Mouse (Mus musculus) intestine, embryonic 16.5 days (tissue): Measurements from ENCODE around the gene Kif18b. TPM values are rescaled to one million over a fixed set of nuclear protein-coding genes. Genes with fewer than 3 reads are reported as not detected.

ENCODE experiments used
- ATAC-seq: fragments of 200-750 bp; cut with Nextera tagmentation; 2 replicates; pipeline ENCODE4 v1.8.0; 2017; ENCODE audit warnings: moderate TSS enrichment, moderate library complexity
- H3K27ac ChIP-seq: fragments of 300-500 bp; sonication (generic); 2 replicates; pipeline ENCODE4 v1.5.1; 2014; ENCODE audit warnings: mild to moderate bottlenecking, low read length
- H3K27me3 ChIP-seq: fragments of 300-500 bp; sonication (generic); replicated peaks from 2 replicates; pipeline ENCODE4 v1.6.1; 2014; ENCODE audit warnings: low read length, control low read depth, mixed read lengths; ENCODE audit not compliant: control insufficient read depth, insufficient read depth
- H3K36me3 ChIP-seq: fragments of 300-500 bp; sonication (generic); 2 replicates; pipeline ENCODE4 v1.6.1; 2014; ENCODE audit warnings: low read length, control low read depth; ENCODE audit not compliant: control insufficient read depth, insufficient read depth
- H3K4me1 ChIP-seq: fragments of 300-500 bp; sonication (generic); 2 replicates; pipeline ENCODE4 v1.6.1; 2014; ENCODE audit warnings: low read length, control low read depth, mixed read lengths; ENCODE audit not compliant: control insufficient read depth, insufficient read depth
- H3K4me2 ChIP-seq: fragments of 300-500 bp; sonication (generic); 2 replicates; pipeline ENCODE4 v1.6.1; 2014; ENCODE audit warnings: low read depth, low read length, control low read depth
- H3K4me3 ChIP-seq: fragments of 300-500 bp; sonication (generic); 2 replicates; pipeline ENCODE4 v1.5.1; 2014; ENCODE audit warnings: mild to moderate bottlenecking, low read length
- H3K9ac ChIP-seq: fragments of 300-500 bp; sonication (generic); 2 replicates; pipeline ENCODE4 v1.6.1; 2014; ENCODE audit warnings: low read depth, low read length
- H3K9me3 ChIP-seq: fragments of 300-500 bp; sonication (generic); 2 replicates; pipeline ENCODE4 v1.6.1; 2016; ENCODE audit warnings: low read length, control low read depth; ENCODE audit not compliant: control insufficient read depth
- WGBS: fragments of 180-500 bp; shearing (Covaris S2); extraction: QIAGEN DNeasy Blood & Tissue Kit; methylation state at CpG from one replicate; pipeline ENCODE4 v1.1.7; 2014; 5-methylcytosine and 5-hydroxymethylcytosine counted together
- polyA plus RNA-seq: library from polyadenylated mRNA; unstranded; fragments of >200 nt; fragmentation: Nextera tagmentation; extraction: Ambion mirVana; gene quantifications from 2 replicates; pipeline ENCODE4 v1.2.1, GENCODE M21; 2015

Gene Kif18b
- polyA plus RNA-seq, 1 experiment from 2014 or later, result 7.4 TPM

DNA sequence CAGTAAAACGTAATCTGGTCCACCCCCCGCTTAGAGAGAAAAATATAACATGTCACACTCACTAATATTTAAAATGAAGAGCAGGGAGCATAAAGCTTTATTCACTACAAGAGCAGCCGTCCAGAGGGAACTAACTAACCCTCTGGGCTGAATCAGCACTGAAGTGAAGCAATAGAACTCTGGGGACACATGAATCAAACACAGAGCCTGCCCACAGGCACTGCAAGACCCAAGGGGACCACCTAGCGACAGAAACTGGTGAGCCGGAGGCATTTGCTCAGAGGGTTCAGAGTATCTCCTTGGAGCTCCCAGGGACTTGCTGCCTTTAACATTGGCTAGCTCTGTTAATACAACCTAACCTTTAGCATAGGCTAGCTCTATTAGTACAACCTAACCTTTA lies 34.8 kb downstream of the Kif18b start:
- no peak for ATAC-seq
- Histone ChIP-seq H3K36me3 (no peaks in the 10 kb centered on the region), H3K4me1 (peaks cover 6% of the 10 kb centered on the region), H3K4me2 (no peak overlapping the region), H3K27ac (no peak overlapping the region), H3K4me3 (no peak overlapping the region), H3K27me3 (peaks cover 3% of the 10 kb centered on the region), H3K9ac (no peak overlapping the region), H3K9me3 (no peaks in the 10 kb centered on the region)
- 70% methylated on average over 5 of the region's 5 CpGs for WGBS

DNA sequence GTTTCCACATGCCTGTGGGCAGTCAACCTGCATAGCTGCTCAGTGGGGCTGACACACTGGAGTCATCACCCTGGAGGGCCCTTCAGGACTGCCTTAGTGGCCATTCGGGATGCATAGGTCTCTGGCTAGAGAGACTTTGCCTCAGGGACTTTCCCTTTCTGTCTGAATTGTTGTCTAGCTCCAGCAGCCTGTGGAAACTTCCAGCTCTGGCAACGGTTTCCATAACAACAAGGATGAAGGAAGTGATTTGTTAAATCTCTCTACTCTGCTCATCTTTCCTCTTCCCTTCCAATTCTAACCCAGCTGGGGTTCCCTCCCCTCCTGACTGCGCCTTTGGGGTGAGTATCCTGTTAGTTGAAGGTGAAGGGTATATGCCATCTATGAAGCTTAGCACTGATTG lies 36.8 kb downstream of the Kif18b start:
- no peaks in the 10 kb centered on the region for H3K36me3 ChIP-seq
- H3K27ac ChIP-seq, result no peak overlapping the region
- ATAC-seq, result no peak
- H3K4me2 ChIP-seq, result no peak overlapping the region
- 41% methylated on average over 3 of the region's 3 CpGs for WGBS
- peaks cover 4% of the 10 kb centered on the region for H3K4me1 ChIP-seq
- no peaks in the 10 kb centered on the region; the same call in none of the 2 replicates for H3K27me3 ChIP-seq
- H3K9ac ChIP-seq, result no peak overlapping the region
- no peak overlapping the region for H3K4me3 ChIP-seq
- H3K9me3 ChIP-seq, result no peaks in the 10 kb centered on the region

DNA sequence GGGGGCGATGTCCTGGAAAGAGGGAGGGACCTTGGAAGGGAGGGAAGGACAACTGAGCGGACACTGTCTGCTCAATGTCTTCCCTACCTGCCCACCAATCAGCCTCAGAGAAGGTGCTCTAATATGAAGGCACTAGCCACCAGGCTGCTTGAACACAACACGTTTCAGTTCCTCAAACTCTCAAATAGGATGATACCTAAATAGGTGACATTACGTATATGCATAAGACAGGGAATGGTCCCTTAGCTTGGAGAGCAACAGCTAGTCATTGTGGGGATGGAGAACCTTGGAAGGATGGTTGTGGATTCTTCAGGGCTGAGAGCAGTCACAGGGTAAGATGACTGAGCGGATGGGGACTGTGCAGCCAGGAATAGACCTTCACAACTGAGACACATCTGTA lies 37.5 kb downstream of the Kif18b start:
- Histone ChIP-seq H3K9ac (no peak overlapping the region), H3K36me3 (no peaks in the 10 kb centered on the region), H3K9me3 (no peaks in the 10 kb centered on the region), H3K4me2 (no peak overlapping the region), H3K27ac (no peak overlapping the region), H3K27me3 (no peaks in the 10 kb centered on the region; the same call in none of the 2 replicates), H3K4me1 (0 out of 2 replicates have a peak, but pooled peaks cover 3% of the 10 kb centered on the region), H3K4me3 (no peak overlapping the region)
- ATAC-seq, result no peak
- WGBS, result 81% methylated on average over 5 of the region's 5 CpGs

DNA sequence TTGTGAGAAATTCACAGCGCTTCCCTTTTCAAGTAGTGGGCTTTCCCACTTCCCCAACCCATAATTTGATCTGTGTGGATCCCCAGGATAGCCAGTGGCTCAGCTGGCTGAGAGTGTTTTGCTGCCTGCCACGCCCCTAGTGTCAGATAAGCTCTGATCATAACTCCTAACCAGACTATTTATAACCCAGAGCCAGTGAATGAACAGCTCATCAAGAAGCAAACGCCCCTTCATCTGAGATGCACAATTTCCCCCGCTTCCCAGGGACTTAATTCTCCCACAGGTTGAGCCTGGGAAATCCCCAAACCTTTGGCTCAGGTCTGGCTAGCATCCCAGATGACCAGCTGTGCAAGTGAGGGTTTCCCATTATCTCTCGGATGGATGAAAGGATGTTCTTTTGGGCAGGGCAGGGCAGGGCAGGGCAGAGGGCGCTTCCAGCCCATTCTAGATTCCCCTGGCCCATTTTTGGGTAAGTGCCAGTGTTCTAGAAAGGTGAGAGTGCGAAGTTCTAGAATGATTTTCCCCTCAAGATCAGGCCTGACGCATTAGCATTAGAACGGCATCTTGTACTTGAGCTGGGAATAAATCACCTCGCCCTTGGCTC lies 40.2 kb downstream of the Kif18b start, which contains the start of gene Fam187a:
Gene Fam187a (plus strand): TSS at position 554 of the 604 bp plus-strand sequence.
- H3K4me2 ChIP-seq, result no peak within 1 kb of the TSS
- H3K9me3 ChIP-seq, result no peaks in the 10 kb centered on the region
- H3K4me1 ChIP-seq, result peaks cover 11% of the 10 kb centered on the region
- ATAC-seq, result no peak
- WGBS, result 55% methylated on average over 10 of the region's 10 CpGs
- no peak within 1 kb of the TSS for H3K27ac ChIP-seq
- H3K27me3 ChIP-seq, result no peaks in the 10 kb centered on the region; the same call in none of the 2 replicates
- no peak within 1 kb of the TSS for H3K4me3 ChIP-seq
- 0 out of 2 replicates have a peak within 1 kb of the TSS, but pooled peaks have one; percentile 7 for H3K9ac ChIP-seq
- no peaks in the 10 kb centered on the region for H3K36me3 ChIP-seq

DNA sequence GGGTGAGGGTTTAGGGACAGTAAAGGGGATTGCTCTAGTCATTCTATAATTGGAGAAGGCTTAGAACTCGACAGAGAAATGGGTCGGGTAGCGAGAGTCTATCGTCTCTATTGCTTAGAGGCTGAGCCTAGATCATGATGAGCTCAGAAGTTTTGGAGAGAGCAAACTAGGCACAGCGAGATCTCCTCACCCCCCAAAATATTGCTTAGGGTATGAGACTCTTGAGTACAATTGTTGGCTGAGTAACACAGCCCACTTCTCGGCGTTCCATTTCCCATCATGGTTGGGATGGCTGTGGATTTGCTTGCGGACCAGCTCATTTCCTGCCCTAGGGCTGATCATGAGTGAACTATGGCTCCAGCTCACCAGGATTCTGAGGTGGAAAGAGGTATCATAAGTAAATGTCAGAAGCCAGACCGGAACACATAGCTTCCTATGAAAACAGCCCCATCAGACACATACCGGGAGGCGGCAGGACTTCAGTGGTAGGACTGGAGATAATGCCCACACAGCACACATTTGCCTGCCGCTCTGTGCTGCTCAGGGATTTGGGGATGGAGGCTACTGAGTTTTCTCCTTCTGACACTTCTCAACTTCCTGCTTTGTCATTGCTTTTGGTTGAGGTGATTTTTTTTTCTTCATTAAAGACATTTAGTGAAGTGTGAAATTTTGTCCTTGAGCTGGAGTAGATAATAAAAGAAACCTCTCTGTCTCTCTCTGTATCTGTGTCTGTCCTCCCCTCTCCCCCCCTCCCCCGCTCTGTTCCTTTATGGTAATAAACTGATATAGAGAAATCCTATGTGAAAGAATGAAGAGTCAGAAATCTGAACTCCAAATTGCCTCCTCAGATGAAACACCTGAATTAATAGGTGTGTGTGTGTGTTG lies 43.4 kb downstream of the Kif18b start:
- peak overlapping the region; percentile 85 for H3K4me2 ChIP-seq
- H3K9ac ChIP-seq, result peak overlapping the region; percentile 86
- no peak overlapping the region for H3K27ac ChIP-seq
- H3K27me3 ChIP-seq, result no peaks in the 10 kb centered on the region; the same call in 1 of the 2 replicates
- no peaks in the 10 kb centered on the region for H3K9me3 ChIP-seq
- H3K36me3 ChIP-seq, result no peaks in the 10 kb centered on the region
- peaks cover 14% of the 10 kb centered on the region for H3K4me1 ChIP-seq
- WGBS, result 17% methylated on average over 13 of the region's 13 CpGs
- peak overlapping the region; percentile 87 for H3K4me3 ChIP-seq
- peak; percentile 36 for ATAC-seq

DNA sequence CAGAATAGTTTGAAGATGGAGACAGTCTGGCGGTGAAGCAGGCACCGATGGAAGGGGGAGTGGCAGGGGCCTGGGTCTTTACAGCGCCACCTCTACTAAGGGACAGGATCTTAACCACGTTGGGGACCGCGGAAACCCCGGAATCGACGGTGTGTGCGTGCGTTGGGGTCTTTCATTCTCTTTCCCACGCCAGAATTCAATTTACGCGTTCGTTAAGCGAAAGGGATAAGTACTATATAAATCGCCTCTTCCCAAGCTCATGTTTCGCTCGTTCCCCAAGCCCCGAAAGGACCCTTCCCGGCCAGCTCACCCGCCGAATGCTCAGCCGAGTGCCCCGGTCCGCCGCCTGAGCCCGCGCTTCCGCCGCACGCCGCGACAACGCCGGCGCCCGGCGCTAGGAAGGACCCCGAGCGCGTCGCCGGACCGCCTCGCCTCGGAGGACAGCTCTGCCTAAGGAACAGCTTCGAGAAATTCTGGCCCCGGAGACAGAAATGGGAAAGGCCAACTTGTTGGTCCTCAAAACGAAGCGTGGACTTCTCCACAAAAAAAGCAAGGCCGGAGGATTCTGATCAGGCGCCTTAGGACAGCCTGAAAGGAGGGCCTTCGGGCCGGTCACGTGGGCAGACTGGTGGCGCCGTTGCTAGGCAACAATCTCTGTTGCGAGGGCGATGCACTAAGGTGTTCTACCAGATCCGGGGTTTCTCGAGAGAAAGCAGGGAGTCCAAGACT lies 44.2 kb downstream of the Kif18b start, which contains the start of the genes Eftud2 and Ccdc103:
Gene Eftud2 (minus strand): TSS at position 401 of the 729 bp plus-strand sequence.
Gene Ccdc103 (plus strand): TSS at position 620 of the 729 bp plus-strand sequence.
- Histone ChIP-seq H3K9me3 (no peaks in the 10 kb centered on the region), H3K4me3 (peak within 1 kb of the TSS; percentile 87), H3K9ac (peak within 1 kb of the TSS; percentile 86), H3K27me3 (no peaks in the 10 kb centered on the region; the same call in 1 of the 2 replicates), H3K4me2 (peak within 1 kb of the TSS; percentile 85), H3K36me3 (no peaks in the 10 kb centered on the region), H3K27ac (peak within 1 kb of the TSS; percentile 67), H3K4me1 (peaks cover 14% of the 10 kb centered on the region)
- WGBS, result under 1% methylated on average over 62 of the region's 62 CpGs
- ATAC-seq, result peak; percentile 93

DNA sequence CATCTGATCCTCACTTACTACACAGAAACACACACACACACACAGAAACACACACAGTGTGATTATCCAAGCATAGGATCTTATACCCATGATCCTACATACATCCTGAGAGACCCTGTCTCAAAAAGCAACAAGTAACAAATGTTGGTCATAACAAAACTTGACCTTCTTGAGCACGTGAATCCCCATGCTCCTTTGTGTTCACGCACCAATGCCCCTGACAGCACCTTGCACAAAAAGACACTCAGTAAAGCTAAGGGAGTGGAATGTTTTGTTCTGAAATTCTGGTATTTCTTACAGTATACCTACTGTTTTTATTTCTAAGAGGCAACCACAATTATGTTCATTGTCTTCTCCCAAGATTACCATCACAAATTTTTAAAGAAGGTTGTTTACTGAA lies 45.4 kb downstream of the Kif18b start:
- WGBS, result 73% methylated on average over 2 of the region's 2 CpGs
- no peak overlapping the region for H3K4me2 ChIP-seq
- H3K9ac ChIP-seq, result no peak overlapping the region
- H3K4me3 ChIP-seq, result no peak overlapping the region
- H3K36me3 ChIP-seq, result 0 out of 2 replicates have a peak, but pooled peaks cover 3% of the 10 kb centered on the region
- no peak overlapping the region for H3K27ac ChIP-seq
- no peaks in the 10 kb centered on the region for H3K9me3 ChIP-seq
- H3K4me1 ChIP-seq, result peaks cover 13% of the 10 kb centered on the region
- ATAC-seq, result no peak
- H3K27me3 ChIP-seq, result no peaks in the 10 kb centered on the region

DNA sequence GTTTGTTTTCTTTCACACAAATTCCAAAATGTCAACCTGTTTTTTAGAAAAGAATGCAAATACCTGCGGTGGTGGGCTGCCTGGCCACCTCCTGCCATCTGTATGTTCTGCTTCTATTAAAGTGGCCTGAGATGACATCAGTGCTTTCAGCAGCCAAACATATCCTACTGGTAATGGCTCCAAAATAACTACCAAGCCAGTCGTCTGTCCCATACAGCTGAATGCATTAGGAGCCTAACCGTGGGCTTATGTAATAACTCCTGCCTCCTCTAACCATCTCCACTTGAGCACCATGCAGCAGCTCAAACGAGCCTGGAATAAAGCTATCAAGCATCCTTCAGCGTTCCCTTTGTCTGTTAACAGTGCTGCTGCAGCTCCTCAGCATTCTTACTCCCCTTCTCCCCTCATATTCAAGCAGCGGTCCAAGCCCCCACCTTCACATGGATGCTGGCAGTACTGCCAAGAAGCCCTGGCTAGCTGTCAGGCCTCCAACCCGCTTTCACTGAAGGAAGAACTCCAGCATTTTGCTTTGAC lies 50.1 kb downstream of the Kif18b start:
- H3K27ac ChIP-seq, result no peak overlapping the region
- no peak for ATAC-seq
- WGBS, result 81% methylated on average over 7 of the region's 7 CpGs
- H3K27me3 ChIP-seq, result no peaks in the 10 kb centered on the region
- no peak overlapping the region for H3K4me2 ChIP-seq
- H3K36me3 ChIP-seq, result peaks cover 12% of the 10 kb centered on the region; the same call in 1 of the 2 replicates
- H3K9me3 ChIP-seq, result no peaks in the 10 kb centered on the region
- no peak overlapping the region for H3K9ac ChIP-seq
- no peak overlapping the region for H3K4me3 ChIP-seq
- H3K4me1 ChIP-seq, result peaks cover 4% of the 10 kb centered on the region; the same call in 1 of the 2 replicates
